Mouse (Mus musculus): ENCODE results near the gene Nlrc3. TPM values are rescaled to one million over a fixed set of nuclear protein-coding genes. Genes with fewer than 3 reads are reported as not detected.

Nlrc3 gene
- 0.82 and 1.5 TPM in 2 replicates for polyA plus RNA-seq (2015; fragmentation: Nextera tagmentation; extraction: Ambion mirVana)

GRCm38 (mm10) chr16:3976251-3976671, at the start of gene Nlrc3:
Nlrc3 (minus strand) TSS chr16:3976632.

GRCm38 (mm10) chr16:4003489-4004398, 27.3 kb upstream of the Nlrc3 start, which contains the start of gene Slx4:
Slx4 (minus strand) TSS chr16:4003770.

GRCm38 (mm10) chr16:3908537-3909111, 67.8 kb downstream of the Nlrc3 start, which contains the start of the genes 1700037C18Rik and Cluap1:
1700037C18Rik (minus strand) TSS chr16:3908689.
Cluap1 (plus strand) TSS chr16:3908801.

Other genes with a start within 250 kb of the Nlrc3 start
- 21.9 and 24.9 TPM in 2 replicates for gene Zfp263, start 232.5 kb downstream of the Nlrc3 start, polyA plus RNA-seq (2015; fragmentation: Nextera tagmentation; extraction: Ambion mirVana)
- gene Olfr15, start 145.8 kb downstream of the Nlrc3 start, polyA plus RNA-seq (2015; fragmentation: Nextera tagmentation; extraction: Ambion mirVana), result 0.05 TPM in 1 of 2 replicates, not detected in the other
- gene Zfp174, start 129.4 kb downstream of the Nlrc3 start, polyA plus RNA-seq (2015; fragmentation: Nextera tagmentation; extraction: Ambion mirVana), result 0.25 and 0.40 TPM in 2 replicates
- 24.0 and 29.9 TPM in 2 replicates for gene Naa60, start 104.3 kb downstream of the Nlrc3 start, polyA plus RNA-seq (2015; fragmentation: Nextera tagmentation; extraction: Ambion mirVana)
- gene Zfp597, start 92.1 kb downstream of the Nlrc3 start, polyA plus RNA-seq (2015; fragmentation: Nextera tagmentation; extraction: Ambion mirVana), result 2.1 and 3.5 TPM in 2 replicates
- 0.38 and 1.2 TPM in 2 replicates for gene Gm20695, start 92.0 kb downstream of the Nlrc3 start, polyA plus RNA-seq (2015; fragmentation: Nextera tagmentation; extraction: Ambion mirVana)
- 6.1 and 6.3 TPM in 2 replicates for gene 1700037C18Rik, start 67.9 kb downstream of the Nlrc3 start, polyA plus RNA-seq (2015; fragmentation: Nextera tagmentation; extraction: Ambion mirVana)
- gene Cluap1, start 67.8 kb downstream of the Nlrc3 start, polyA plus RNA-seq (2015; fragmentation: Nextera tagmentation; extraction: Ambion mirVana), result 16.4 and 17.4 TPM in 2 replicates
- 8.3 and 8.5 TPM in 2 replicates for gene Slx4, start 27.1 kb upstream of the Nlrc3 start, polyA plus RNA-seq (2015; fragmentation: Nextera tagmentation; extraction: Ambion mirVana)
- 0.75 and 1.4 TPM in 2 replicates for gene Dnase1, start 60.3 kb upstream of the Nlrc3 start, polyA plus RNA-seq (2015; fragmentation: Nextera tagmentation; extraction: Ambion mirVana)
- 49.4 and 53.1 TPM in 2 replicates for gene Trap1, start 101.2 kb upstream of the Nlrc3 start, polyA plus RNA-seq (2015; fragmentation: Nextera tagmentation; extraction: Ambion mirVana)
- gene Crebbp, start 237.4 kb upstream of the Nlrc3 start, polyA plus RNA-seq (2015; fragmentation: Nextera tagmentation; extraction: Ambion mirVana), result 18.8 and 29.4 TPM in 2 replicates